Mouse (Mus musculus) midbrain, embryonic 15.5 days (tissue): ENCODE data around the gene Aox4. TPM values are rescaled to one million over a fixed set of nuclear protein-coding genes. Genes with fewer than 3 reads are reported as not detected.

Experiments used
- ATAC-seq: fragments of 200-750 bp; cut with Nextera tagmentation; replicated peaks from 2 replicates; pipeline ENCODE4 v1.8.0; 2017; ENCODE audit warnings: moderate TSS enrichment
- H3K27ac ChIP-seq: fragments of 300-500 bp; sonication (generic); 2 replicates; pipeline ENCODE4 v1.5.1; 2015; ENCODE audit warnings: mild to moderate bottlenecking, inconsistent platforms
- H3K27me3 ChIP-seq: fragments of 300-500 bp; sonication (generic); replicated peaks from 2 replicates; pipeline ENCODE4 v1.6.1; 2015; ENCODE audit warnings: inconsistent platforms
- H3K36me3 ChIP-seq: fragments of 300-500 bp; sonication (generic); replicated peaks from 2 replicates; pipeline ENCODE4 v1.6.1; 2015; ENCODE audit warnings: inconsistent platforms
- H3K4me1 ChIP-seq: fragments of 300-500 bp; sonication (generic); 2 replicates; pipeline ENCODE4 v1.6.1; 2015; ENCODE audit warnings: inconsistent platforms
- H3K4me2 ChIP-seq: fragments of 300-500 bp; sonication (generic); 2 replicates; pipeline ENCODE4 v1.6.1; 2015; ENCODE audit warnings: inconsistent platforms, mild to moderate bottlenecking, moderate library complexity
- H3K4me3 ChIP-seq: fragments of 300-500 bp; sonication (generic); 2 replicates; pipeline ENCODE4 v1.5.1; 2015; ENCODE audit warnings: mild to moderate bottlenecking, inconsistent platforms
- H3K9ac ChIP-seq: fragments of 300-500 bp; sonication (generic); 2 replicates; pipeline ENCODE4 v1.6.1; 2015; ENCODE audit warnings: mild to moderate bottlenecking, inconsistent platforms
- H3K9me3 ChIP-seq: fragments of 300-500 bp; sonication (generic); 2 replicates; pipeline ENCODE4 v1.6.1; 2016; ENCODE audit warnings: inconsistent platforms
- WGBS: fragments of 180-500 bp; shearing (Covaris S2); methylation state at CpG from one replicate; pipeline ENCODE4 v1.1.7; 2015; ENCODE audit warnings: mixed read lengths; 5-methylcytosine and 5-hydroxymethylcytosine counted together
- polyA plus RNA-seq: library from polyadenylated mRNA; unstranded; fragments of >200 nt; fragmentation: Nextera tagmentation; extraction: Ambion mirVana; gene quantifications from 2 replicates; pipeline ENCODE4 v1.2.1, GENCODE M21; 2015

The Aox4 gene
- 0.34 and 0.43 TPM in 2 replicates for polyA plus RNA-seq

DNA sequence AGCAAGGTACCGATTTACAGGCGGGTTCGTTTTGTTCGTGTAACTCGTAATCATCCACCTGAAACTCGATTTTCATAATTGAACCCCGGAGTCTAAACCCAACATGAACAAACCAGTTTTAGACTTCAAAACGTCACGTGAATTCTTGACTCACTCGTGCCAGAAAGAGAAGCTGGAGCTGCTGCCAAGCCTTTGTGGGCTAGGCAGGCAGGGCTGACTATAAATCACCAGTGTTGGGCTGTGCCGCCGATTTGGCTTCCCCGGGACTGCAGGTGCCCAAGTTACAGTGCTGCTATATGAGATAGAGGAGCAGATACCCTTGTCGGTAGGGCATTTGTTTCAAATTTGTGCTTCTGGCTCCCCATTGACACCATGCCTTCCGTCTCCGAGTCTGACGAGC is at the start of gene Aox4:
Aox4 (plus strand) TSS at position 195 of the 400 bp plus-strand sequence.
- no peaks in the 10 kb centered on the region for H3K36me3 ChIP-seq
- H3K4me3 ChIP-seq: no peak within 1 kb of the TSS
- H3K27me3 ChIP-seq: no peaks in the 10 kb centered on the region
- WGBS: 88% methylated on average over 17 of the region's 17 CpGs
- H3K9me3 ChIP-seq: no peaks in the 10 kb centered on the region
- no peak for ATAC-seq
- H3K4me1 ChIP-seq: no peaks in the 10 kb centered on the region
- H3K9ac ChIP-seq: no peak within 1 kb of the TSS
- no peak within 1 kb of the TSS for H3K4me2 ChIP-seq
- H3K27ac ChIP-seq: no peak within 1 kb of the TSS

GRCm38 (mm10) chr1:58169893-58170292 is 40.3 kb upstream of the Aox4 start:
- no peak overlapping the region for H3K27ac ChIP-seq

DNA sequence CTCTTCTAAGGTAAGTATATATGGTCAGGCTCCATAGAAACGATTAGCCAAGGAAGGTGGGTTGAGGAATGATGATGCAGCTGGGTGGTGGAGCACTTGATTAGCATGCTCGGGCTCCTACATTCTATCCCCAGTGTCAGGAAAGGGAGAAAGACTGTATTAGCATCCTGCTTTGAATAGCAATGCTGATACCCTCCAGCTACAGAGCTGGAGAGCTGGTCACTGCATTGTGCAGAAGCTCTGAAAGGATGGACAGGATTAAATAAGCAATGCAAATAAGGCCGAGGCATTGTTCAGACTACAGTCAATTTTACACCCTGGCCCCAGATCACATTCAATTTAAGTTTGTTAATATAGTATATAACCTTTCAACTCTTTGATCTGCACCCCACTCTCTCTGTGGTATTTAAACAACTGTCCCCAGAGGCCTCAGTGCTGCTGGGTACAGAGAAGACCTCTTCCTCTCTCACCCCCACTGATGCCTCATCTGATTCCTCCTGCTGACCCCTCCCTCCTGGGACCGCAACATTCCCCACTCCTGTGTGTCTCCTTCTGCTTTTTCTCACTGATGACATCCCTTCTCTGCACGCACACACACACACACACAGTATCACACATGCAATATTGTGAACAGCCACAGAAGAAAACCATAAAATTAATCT is 21.6 kb upstream of the Aox4 start:
- Histone ChIP-seq H3K9ac (no peak overlapping the region), H3K4me1 (peaks cover 8% of the 10 kb centered on the region), H3K4me3 (no peak overlapping the region), H3K9me3 (no peaks in the 10 kb centered on the region), H3K4me2 (no peak overlapping the region), H3K27me3 (no peaks in the 10 kb centered on the region), H3K36me3 (no peaks in the 10 kb centered on the region), H3K27ac (no peak overlapping the region)
- ATAC-seq: peak; percentile 45; the same call in 1 of the 2 replicates
- 28% methylated on average over 5 of the region's 5 CpGs for WGBS

More at GRCm38 (mm10) chr1:58169893-58170292, 40.3 kb upstream of the Aox4 start:
- Histone ChIP-seq H3K9ac (no peak overlapping the region), H3K9me3 (no peaks in the 10 kb centered on the region), H3K4me1 (no peaks in the 10 kb centered on the region), H3K4me3 (no peak overlapping the region), H3K27me3 (no peaks in the 10 kb centered on the region), H3K36me3 (no peaks in the 10 kb centered on the region), H3K4me2 (no peak overlapping the region)
- ATAC-seq: no peak
- WGBS: 81% methylated on average over 6 of the region's 6 CpGs

DNA sequence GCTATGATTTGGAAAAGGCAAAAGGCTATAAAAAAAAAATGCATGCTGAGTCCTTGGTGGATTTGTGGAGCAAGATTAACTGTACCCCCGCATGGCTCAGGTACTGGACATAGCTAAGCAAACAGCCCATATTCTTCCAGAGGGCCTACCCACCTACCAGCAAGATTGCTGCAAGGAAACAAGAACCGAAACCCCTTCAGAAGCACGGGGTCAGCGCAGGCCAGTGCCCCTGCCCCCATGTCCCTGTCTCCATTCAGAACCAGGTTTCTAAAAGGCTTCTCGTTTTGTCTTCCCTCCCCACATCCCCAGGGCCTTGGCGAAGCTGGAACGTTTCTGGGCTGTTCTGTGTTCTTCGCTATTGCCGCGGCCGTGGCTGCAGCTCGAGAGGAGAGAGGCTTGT is 15.9 kb upstream of the Aox4 start:
- H3K9ac ChIP-seq: no peak overlapping the region
- no peaks in the 10 kb centered on the region for H3K9me3 ChIP-seq
- no peak overlapping the region for H3K4me2 ChIP-seq
- no peak overlapping the region for H3K27ac ChIP-seq
- H3K36me3 ChIP-seq: no peaks in the 10 kb centered on the region
- no peaks in the 10 kb centered on the region for H3K27me3 ChIP-seq
- H3K4me3 ChIP-seq: no peak overlapping the region
- H3K4me1 ChIP-seq: no peaks in the 10 kb centered on the region
- WGBS: 89% methylated on average over 12 of the region's 12 CpGs
- ATAC-seq: no peak

DNA sequence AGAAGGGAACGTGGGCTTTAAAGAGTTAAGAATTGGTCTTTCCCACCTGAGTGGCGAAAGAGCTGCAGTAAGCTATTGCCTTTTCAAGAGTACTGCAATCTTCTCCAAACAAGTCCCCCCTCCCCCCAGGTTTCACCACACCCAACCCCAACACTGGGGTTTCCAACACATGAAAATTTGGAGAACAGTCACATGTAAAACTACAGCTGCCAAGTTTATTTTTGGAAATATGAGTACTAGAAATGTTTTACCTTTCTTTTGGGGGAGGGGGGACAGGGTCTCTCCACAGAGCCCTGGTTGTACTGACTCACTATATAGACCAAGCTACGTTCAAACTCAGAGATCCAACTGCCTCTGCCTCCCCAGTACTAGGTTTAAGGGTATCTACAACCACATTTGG is 15.2 kb upstream of the Aox4 start:
- no peak for ATAC-seq
- H3K4me1 ChIP-seq: no peaks in the 10 kb centered on the region
- H3K4me3 ChIP-seq: no peak overlapping the region
- no peak overlapping the region for H3K27ac ChIP-seq
- H3K4me2 ChIP-seq: no peak overlapping the region
- WGBS: 85% methylated on average over 3 of the region's 3 CpGs
- no peak overlapping the region for H3K9ac ChIP-seq
- no peaks in the 10 kb centered on the region for H3K36me3 ChIP-seq
- no peaks in the 10 kb centered on the region for H3K9me3 ChIP-seq
- H3K27me3 ChIP-seq: no peaks in the 10 kb centered on the region

- H3K36me3 ChIP-seq: no peaks in the 10 kb centered on the region
- no peak overlapping the region for H3K27ac ChIP-seq
- no peaks in the 10 kb centered on the region for H3K27me3 ChIP-seq
- no peak for ATAC-seq
- no peaks in the 10 kb centered on the region for H3K4me1 ChIP-seq
- H3K4me3 ChIP-seq: no peak overlapping the region
- peak overlapping the region; percentile 15; the same call in 1 of the 2 replicates for H3K4me2 ChIP-seq
- H3K9ac ChIP-seq: no peak overlapping the region
- no peaks in the 10 kb centered on the region for H3K9me3 ChIP-seq
- 17% methylated on average over 10 of the region's 10 CpGs for WGBS
These were observed 14.7 kb upstream of the Aox4 start for GRCm38 (mm10) chr1:58195541-58195940.

DNA sequence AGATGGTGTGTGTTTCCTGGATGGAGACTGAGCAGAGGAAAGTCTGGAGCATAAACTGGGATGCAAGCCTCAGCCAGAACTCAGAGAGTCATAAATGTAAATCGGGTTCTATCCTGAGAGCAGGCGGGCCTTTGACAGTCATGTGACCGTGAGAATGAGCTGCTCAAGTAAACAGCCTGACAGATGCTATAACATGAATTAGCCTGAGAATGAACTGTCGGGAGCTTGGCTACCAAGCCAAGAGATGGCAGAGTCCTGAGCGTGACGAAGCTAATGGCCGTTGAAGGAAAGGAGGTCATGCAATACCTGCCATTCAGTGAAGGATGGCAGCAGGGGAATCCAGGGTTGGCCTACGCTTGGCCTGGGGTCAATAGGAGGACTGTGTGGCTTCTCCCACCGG is 13.2 kb upstream of the Aox4 start:
- Histone ChIP-seq H3K4me1 (no peaks in the 10 kb centered on the region), H3K36me3 (no peaks in the 10 kb centered on the region), H3K9me3 (no peaks in the 10 kb centered on the region), H3K27ac (no peak overlapping the region), H3K4me3 (no peak overlapping the region), H3K4me2 (no peak overlapping the region), H3K9ac (no peak overlapping the region), H3K27me3 (no peaks in the 10 kb centered on the region)
- WGBS: 78% methylated on average over 9 of the region's 9 CpGs
- no peak for ATAC-seq

DNA sequence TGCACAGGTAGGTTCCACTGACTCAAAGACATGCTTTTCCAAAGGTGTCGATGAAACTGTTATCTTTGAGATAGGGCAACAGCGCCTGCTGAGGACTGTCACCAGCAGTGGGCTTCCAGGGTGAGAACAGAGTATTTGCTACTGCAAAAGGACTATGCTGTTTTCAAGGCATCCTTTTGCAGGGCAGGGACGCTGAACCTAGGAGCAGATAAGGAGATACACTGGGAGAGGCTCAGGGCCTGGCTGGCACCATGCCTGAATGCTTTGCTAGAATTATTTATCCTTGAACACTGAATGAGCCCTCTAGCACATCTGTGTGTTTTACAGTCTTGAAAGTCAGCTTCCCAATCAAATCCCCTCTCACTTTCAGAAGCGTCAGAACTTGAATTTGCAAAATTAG is 11.8 kb upstream of the Aox4 start:
- Histone ChIP-seq H3K4me2 (no peak overlapping the region), H3K36me3 (no peaks in the 10 kb centered on the region), H3K9me3 (no peaks in the 10 kb centered on the region), H3K27me3 (no peaks in the 10 kb centered on the region), H3K4me3 (no peak overlapping the region), H3K27ac (no peak overlapping the region), H3K9ac (no peak overlapping the region), H3K4me1 (no peaks in the 10 kb centered on the region)
- WGBS: 78% methylated on average over 4 of the region's 4 CpGs
- no peak for ATAC-seq

- ATAC-seq: no peak
- no peaks in the 10 kb centered on the region for H3K36me3 ChIP-seq
- no peaks in the 10 kb centered on the region for H3K9me3 ChIP-seq
- H3K9ac ChIP-seq: no peak overlapping the region
- no peak overlapping the region for H3K4me2 ChIP-seq
- H3K4me3 ChIP-seq: no peak overlapping the region
- no peaks in the 10 kb centered on the region for H3K4me1 ChIP-seq
- 87% methylated on average over 7 of the region's 7 CpGs for WGBS
- no peaks in the 10 kb centered on the region for H3K27me3 ChIP-seq
- H3K27ac ChIP-seq: no peak overlapping the region
These were observed 2.6 kb downstream of the Aox4 start for GRCm38 (mm10) chr1:58212805-58213204.

GRCm38 (mm10) chr1:58213838-58214237 is 3.6 kb downstream of the Aox4 start:
- H3K27ac ChIP-seq: no peak overlapping the region
- WGBS: 92% methylated on average over 5 of the region's 5 CpGs
- no peak overlapping the region for H3K9ac ChIP-seq
- H3K36me3 ChIP-seq: no peaks in the 10 kb centered on the region
- H3K27me3 ChIP-seq: no peaks in the 10 kb centered on the region
- H3K4me3 ChIP-seq: no peak overlapping the region
- ATAC-seq: no peak
- H3K4me2 ChIP-seq: no peak overlapping the region
- H3K4me1 ChIP-seq: no peaks in the 10 kb centered on the region
- no peaks in the 10 kb centered on the region for H3K9me3 ChIP-seq

DNA sequence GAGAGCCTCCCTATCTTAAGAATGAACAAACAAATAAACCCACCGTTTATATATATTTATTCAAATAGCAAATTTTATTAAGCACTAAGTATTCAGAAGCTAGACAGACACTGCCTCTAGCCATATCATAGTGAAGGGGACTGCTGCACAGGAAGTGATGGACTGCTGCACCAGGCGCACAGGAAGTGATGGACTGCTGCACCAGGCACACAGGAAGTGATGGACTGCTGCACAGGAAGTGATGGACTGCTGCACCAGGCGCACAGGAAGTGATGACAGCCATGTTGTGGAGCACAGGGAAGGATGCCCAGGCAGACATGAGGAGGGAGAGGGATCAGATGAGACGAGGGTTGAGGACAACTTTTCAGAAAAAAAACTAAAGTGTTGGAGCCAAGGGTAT is 5.2 kb downstream of the Aox4 start:
- H3K27ac ChIP-seq: no peak overlapping the region
- H3K4me1 ChIP-seq: no peaks in the 10 kb centered on the region
- H3K9me3 ChIP-seq: no peaks in the 10 kb centered on the region
- H3K36me3 ChIP-seq: no peaks in the 10 kb centered on the region
- no peaks in the 10 kb centered on the region for H3K27me3 ChIP-seq
- ATAC-seq: no peak
- 89% methylated on average over 4 of the region's 4 CpGs for WGBS
- no peak overlapping the region for H3K4me2 ChIP-seq
- no peak overlapping the region for H3K9ac ChIP-seq
- H3K4me3 ChIP-seq: no peak overlapping the region

DNA sequence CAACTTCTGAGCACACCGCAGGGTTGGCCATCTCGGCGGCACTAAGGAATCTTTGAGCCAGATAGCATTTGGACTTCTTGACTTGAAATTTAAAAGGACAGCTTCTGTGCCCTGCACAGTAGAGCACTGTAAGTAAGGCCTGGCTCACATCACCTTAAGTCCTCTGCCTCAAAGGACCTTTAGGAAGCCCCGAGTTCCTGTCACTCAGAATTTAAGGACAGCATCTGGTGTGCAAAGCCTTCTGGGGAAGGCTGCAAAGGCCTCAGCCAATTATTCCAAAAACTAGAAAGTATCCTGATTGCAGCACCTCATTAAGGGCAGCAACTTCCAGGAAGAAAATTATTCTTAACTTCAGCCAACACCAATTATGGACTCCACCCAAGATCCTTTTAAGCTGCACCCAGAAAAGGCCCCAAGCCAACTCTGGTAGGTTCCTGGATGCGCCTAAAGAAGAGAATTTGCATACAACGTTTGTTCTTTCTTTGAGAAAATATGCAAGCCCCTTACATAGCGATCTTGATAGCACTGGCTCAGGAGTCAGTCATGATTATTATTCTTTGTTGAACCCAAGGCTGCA is 5.8 kb downstream of the Aox4 start:
- Histone ChIP-seq H3K9me3 (no peaks in the 10 kb centered on the region), H3K4me2 (no peak overlapping the region), H3K27me3 (no peaks in the 10 kb centered on the region), H3K4me1 (no peaks in the 10 kb centered on the region), H3K9ac (no peak overlapping the region), H3K4me3 (no peak overlapping the region), H3K36me3 (no peaks in the 10 kb centered on the region), H3K27ac (no peak overlapping the region)
- no peak for ATAC-seq
- 81% methylated on average over 7 of the region's 7 CpGs for WGBS

- ATAC-seq: no peak
- Histone ChIP-seq H3K4me2 (no peak overlapping the region), H3K9me3 (no peaks in the 10 kb centered on the region), H3K36me3 (no peaks in the 10 kb centered on the region), H3K27me3 (no peaks in the 10 kb centered on the region), H3K9ac (no peak overlapping the region), H3K4me1 (no peaks in the 10 kb centered on the region), H3K27ac (no peak overlapping the region), H3K4me3 (no peak overlapping the region)
- WGBS: 68% methylated on average over 6 of the region's 6 CpGs
These were observed 10.9 kb downstream of the Aox4 start for GRCm38 (mm10) chr1:58221070-58221469.
